Mouse (Mus musculus): ENCODE results near the gene Ldlrap1.

DNA sequence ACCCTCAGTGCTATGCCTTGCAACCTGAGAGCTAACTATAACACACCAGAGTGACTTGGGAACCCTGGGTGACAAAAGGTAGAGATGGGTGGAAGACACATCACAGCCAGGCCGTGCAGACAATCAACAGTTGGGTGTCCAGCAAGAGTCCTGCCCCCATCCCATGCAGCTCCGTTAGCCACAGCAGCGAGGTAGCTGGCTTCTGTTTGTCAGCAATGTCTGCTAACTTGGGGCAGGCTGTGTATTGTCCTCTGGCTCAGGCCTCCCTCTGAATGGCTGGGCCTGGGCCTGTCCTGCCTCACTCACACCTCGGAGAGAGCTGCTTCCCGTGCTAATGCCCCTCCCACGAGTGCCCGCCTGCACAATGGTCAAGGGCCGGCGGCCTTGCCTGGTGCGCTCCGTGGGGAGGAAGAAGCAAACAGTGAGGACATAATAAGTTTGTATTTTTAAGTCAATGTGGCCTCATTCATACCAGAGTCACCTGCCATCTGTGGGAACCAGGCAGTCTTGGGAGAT is 14.9 kb downstream of the Ldlrap1 start:
- TF ChIP-seq JUN (IDR thresholded peaks at IDR 0.05; ENCODE audit: insufficient read depth, low read depth, low read length): no peak
- no peak for TF ChIP-seq CTCF (conservative IDR thresholded peaks at IDR 0.05 in 1 of 2, IDR thresholded peaks at IDR 0.05 in 1 of 2; ENCODE audit: low read depth in 2 of 2, low read length in 2 of 2)
- no peak for TF ChIP-seq EP300 (IDR thresholded peaks at IDR 0.05; ENCODE audit: low read length)
- TF ChIP-seq ZMIZ1 (IDR thresholded peaks at IDR 0.05; ENCODE audit: low read depth, low read length): no peak
- no peak for TF ChIP-seq POLR2AphosphoS2 (IDR thresholded peaks at IDR 0.05; ENCODE audit: low read depth, low read length)
- no peak for TF ChIP-seq POLR2A (IDR thresholded peaks at IDR 0.05; ENCODE audit: low read depth, low read length)
- no peak for TF ChIP-seq MAX (IDR thresholded peaks at IDR 0.05; ENCODE audit: low read length)
- no peak for TF ChIP-seq BHLHE40 (IDR thresholded peaks at IDR 0.05; ENCODE audit: low read depth, low read length)
- TF ChIP-seq RCOR1 (conservative IDR thresholded peaks at IDR 0.05; ENCODE audit: low read depth, low read length): no peak
- no peak for TF ChIP-seq MAFK (IDR thresholded peaks at IDR 0.05; ENCODE audit: insufficient replicate concordance, low read length)

Data from CH12.LX (cell line).